Mouse (Mus musculus): ENCODE measurements around the gene Fnip2.

The Fnip2 gene

DNA sequence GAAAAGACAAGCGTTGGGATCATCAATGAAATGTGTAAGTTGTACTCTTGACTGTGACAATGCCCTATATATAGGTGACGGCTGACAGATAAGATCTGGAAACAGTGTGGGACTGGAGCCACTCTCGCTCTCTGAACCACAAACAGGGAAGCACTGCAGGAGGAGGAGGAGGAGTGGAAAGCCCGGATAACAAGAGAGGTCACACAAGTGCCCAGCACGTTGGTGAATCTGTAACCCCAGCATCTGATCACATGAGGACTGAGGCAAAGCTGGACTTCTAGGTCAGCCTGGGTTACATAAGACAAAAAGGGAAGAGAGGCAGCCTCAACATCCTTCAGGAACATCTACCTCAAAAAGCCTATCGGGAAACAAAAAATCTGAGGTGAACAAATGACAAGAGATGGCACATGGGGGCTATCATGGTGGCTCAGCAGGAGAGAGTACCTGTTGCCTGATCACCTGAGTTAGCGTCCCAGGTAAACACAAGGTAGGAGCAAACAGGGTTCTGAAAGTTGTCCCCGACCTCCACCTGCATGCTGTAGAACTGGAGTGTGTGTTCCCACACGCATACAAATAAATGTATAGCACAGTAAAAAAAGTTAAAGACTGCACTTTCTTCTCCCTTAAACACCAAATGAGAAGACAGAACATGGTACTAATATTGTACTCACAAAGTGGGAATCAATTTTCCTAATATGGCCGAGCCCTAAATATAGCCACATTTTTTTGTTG lies 2.6 kb downstream of the Fnip2 start:
- no peak for DNase-seq (ENCODE audit: low spot score)

DNA sequence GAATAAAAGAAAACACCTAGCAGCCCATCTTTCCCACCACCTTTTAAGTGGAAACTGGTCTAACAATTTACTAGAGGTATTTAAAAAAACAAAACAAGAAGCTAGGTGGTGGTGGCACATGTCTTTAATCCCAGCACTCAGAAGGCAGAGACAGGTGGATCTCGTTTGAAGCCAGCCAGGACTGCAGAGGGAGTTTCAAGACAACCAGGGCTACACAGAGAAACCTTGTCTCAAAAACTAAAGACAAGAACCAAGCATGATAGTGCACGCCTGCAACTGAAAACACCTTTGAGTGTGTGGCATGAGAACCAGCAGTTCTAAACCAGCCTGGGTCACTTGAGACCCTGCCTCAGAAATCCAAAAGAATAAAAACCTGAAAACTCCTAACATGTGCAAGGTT lies 4.1 kb downstream of the Fnip2 start:
- DNase-seq (ENCODE audit: low spot score), result no peak

DNA sequence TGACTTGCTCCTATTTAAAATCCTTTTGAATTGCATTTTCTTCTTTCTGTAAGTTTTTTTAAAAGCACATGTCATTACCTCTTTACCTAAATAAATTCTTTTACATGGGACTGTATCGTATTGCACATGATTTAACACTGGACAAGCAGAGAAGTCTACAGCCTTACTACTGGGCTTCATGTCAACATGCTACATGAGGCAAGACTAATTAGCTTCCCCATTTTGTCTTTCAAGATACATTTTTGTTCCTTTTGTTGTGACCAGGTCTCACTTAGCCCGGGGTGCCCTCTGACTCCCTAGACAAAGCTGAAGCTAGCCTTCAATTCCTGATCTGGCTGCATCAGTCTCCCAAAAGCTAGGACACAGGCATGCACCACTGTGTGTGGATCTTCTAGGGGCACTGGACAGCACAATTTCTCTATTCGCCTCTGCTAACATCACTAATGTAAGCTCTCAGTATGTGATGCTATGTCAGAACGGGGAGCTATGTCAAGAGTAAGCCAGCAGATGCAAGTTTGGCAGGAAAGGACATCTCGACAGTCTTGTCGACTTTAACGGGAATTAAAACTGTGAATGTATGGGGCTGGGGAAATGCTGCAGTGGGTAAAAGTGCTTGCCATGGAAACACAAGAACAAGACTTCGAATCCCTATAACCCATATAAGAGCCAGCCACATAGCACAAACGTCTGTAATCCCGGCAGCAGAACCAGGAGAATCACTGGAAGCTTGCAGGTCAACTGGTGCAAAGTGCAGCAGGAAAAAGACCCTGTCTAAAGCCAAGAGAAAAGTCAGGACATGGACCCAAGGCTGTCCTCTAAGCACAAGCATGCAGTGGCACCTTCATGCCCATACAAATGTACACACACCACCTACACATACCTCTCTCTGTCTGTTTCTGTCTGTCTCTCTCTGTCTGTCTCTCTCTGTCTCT lies 5.5 kb downstream of the Fnip2 start:
- no peak for DNase-seq (ENCODE audit: low spot score)

DNA sequence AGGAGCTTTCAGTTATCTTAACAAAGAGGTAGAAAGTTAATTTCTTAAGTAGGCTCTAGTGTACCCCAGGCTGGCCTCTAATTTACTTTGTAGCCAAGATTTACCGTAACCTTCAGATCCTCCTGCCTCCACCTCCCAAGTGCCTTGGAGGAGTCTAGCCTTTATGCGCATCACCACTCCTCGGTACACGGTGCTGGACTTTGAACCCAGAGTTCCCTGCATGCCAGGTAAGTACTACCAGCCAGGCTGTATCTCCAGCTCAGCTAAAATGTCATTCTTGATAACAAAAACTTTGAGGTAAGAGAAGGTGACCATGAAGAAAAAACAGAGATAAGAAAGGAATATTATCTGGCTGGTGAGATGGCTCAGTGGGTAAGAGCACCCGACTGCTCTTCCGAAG lies 7.0 kb downstream of the Fnip2 start:
- DNase-seq (ENCODE audit: low spot score), result no peak

DNA sequence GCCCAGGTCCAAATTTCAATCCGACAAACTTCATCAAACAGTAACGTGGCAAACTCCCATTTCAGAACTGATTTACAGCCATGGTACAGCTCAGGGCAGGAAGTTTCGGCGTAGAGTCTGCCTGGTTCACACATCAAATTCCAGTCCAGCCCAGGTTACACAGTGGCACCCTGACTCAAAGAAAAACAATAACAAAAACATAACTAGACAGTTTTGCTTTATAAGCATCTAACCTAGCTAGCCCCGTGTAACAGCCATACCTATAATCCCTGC lies 7.9 kb downstream of the Fnip2 start:
- no peak for DNase-seq (ENCODE audit: low spot score)

DNA sequence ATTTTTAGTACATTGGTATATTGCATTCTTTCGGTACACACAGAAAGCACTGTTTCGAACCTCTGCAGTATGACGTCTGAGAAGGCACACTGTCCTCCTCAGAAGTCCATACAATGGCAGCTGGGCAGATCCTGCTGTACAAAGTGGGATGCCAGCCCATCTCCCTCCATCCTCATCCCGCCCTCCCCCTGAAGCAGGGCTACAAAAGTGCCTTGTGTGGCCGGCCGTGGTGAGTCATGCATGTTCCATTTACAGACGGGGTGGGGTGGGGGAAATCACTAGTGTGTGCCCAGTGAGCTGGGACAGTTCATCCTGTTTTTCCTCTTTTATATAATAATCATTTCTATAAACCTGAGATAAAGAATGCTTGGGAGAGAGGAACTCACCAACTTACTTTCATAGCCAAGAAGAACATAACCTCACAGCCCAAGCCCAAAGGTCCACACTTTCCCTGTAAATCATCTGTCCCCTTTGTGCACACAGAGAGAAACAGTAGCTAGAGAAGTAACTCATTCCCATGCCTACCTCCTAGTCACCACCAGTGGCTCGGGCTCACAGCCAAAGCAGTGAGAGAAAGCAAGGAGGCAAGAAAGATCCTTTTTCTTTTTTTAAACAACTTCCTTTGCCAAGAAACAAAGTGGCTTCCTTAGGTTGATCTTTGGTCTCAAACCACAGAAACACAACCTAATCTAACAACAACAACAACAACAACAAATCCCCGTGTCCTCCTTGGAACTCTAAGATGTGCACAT lies 8.4 kb downstream of the Fnip2 start:
- DNase-seq (ENCODE audit: low spot score), result no peak

DNA sequence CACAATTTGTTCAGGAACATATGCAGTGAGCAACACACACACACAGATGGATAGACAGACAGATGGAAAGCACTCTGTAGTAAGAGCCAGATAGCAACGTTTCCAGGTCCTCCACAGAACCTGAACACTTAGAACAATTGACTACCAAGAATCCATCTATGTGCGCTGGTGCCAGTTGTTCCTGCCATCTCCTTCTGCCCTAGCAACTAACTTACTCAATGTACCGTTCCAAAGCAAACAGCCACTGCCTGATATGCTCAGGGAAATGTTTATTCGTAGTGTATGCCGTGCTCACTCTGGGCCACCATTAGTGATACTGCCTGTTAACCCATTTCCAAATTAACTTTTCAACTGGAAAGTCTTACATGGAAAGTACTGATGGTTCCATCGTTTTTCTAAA lies 12.5 kb downstream of the Fnip2 start:
- no peak for DNase-seq (ENCODE audit: low spot score)

DNA sequence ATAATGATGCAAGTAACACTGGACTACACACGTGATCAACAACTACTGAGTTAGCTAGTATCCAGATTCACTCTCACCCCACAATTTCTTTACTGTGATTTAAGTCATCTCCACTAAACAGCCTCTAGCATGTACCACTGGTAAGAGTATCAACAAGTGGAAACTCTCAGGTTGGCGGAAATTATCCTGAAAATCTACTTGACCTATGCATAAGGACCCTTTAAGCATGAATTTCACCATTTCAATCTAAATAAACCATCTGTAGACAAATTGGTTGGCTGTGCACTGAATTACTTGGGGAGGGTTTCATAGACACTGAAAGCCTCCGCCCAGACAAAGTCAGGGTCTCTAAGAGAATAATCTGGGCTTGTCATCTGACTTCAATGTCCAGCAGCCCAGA lies 13.8 kb downstream of the Fnip2 start:
- DNase-seq (ENCODE audit: low spot score), result no peak

DNA sequence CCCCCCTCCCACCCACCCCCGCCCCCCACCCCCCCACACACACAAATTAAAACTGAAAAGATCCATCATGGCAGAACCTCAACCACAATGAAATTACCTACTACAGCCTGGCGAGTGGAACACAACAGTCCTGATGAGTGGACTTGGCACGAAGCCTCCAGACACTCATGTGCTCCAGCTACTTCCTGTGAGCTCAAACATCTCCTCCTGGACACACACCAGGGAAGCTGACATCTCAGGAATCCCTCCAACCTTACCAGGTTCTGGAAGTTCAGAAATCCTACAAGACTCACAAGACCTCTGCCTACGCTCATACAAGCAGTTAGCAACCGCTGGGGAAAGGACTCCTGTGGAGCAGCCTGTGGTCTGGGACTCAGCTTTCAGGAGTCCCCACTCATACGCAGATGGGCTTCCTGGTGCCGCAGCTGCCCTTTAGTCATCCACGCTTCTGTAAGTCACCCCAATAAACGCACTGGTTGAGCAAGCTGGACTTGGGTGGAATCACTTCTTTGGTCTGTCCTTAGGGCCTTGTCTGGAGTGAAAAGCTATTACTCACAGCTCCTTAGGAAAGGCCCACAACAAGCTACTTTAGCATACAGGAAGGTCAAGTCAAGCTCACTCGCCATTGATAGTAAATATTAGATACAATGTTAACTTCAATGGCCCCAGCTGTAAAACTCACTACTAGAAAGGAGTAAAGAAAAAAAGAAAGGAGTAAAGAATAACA lies 15.6 kb downstream of the Fnip2 start:
- no peak for DNase-seq (ENCODE audit: low spot score)

DNA sequence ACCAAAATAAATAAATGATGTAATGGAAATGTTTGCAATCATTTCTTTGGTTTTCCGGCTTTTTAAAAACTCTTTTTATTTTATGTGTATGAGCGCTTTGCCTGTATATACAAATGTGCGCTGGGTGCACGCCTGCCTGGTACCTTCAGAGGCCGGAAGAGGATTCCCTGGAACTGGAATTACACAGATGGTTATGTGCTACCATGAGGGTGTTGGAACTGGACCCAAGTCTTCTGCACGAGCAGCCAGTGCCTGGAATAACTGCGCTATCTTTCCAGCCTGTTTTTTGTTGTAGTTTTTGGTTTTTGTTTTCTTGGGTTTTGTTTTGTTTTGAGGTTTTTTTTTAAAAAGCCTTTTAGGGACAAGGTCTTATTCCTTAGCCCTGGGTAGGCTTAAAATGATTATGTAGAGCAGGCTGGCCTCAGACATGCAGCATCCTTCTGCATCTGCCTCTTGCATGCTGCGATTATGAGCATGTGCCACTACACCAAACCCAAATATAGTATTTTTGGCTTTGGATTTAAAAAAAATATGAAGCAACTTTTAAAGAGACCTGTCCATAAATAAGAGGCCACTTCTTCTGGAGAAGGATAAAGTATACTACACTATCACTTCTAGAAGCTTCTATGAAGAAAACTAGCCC lies 17.7 kb downstream of the Fnip2 start:
- DNase-seq (ENCODE audit: low spot score), result no peak

DNA sequence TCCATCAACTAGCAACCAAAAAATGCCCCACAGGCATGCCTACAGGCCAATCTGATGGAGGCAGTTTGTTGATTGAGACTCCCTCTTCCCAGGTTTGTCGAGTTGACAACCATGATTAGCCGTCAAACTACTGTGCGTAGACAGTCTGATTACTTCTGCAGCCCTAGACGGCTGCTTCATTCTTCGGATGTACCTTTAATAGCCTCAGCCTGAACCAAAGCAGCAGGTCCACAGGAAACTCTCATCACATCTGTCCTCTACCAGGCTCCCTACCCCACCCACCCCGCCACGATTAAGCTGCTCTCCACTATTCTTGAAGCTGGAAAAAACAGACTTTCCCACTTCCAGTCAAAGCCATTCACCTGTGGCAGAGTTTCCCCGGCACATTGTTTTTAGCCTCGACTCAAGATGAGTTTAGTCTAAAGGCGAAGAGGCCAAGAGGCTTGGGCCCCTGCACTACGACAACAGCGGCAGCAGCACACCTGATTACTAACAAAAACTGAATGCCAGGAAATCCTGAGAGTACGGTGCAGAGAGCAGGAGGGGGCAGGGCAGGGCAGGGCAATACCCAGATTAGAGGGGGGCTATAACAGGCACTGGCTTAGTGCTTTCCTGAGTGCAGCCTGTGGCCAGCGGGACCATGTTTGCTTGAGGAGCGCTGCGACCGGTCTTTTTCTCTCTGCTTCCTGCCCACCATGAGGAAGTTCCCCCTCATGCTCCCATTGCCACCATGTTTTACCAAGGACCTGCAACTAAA lies 18.7 kb downstream of the Fnip2 start:
- DNase-seq (ENCODE audit: low spot score), result no peak

DNA sequence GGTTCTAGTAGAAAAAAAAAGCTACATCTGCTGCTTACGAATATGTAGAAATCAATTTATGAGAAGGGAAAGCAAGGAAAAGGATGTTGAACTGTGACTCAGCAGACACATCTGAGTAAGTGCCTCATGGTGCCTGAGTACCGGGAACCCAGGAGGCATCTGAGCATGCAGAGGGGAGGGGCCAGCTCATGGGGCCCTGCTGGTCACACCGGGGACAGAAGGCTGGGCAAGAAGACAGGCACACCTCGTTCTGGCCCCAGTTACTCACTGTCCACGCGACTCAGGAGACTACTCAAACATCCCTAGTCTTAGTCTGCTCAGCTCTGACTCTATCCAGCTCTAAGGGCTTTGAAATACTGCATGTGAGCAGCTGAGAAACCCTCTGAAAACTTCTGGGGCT lies 25.0 kb downstream of the Fnip2 start:
- DNase-seq (ENCODE audit: low spot score), result peak; percentile 65

DNA sequence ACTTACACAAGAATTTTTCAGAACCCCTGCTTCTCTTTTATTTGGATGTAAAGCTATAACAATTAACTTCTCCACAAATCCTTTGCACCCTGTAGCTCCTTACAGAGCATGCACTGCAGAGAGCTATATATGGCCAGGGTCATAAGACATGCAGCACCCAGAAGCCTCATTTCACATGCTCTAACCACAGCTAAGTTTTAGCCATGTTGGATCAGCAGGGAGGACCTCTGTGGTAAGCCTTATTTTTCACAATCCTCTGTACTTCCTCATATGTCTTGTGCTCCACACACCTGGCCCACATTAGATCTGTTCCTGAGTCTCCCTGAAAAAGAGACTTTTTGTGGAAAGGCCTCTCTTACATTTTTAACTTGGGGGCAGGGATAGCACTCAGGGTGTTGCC lies 27.9 kb downstream of the Fnip2 start:
- DNase-seq (ENCODE audit: low spot score), result no peak

DNA sequence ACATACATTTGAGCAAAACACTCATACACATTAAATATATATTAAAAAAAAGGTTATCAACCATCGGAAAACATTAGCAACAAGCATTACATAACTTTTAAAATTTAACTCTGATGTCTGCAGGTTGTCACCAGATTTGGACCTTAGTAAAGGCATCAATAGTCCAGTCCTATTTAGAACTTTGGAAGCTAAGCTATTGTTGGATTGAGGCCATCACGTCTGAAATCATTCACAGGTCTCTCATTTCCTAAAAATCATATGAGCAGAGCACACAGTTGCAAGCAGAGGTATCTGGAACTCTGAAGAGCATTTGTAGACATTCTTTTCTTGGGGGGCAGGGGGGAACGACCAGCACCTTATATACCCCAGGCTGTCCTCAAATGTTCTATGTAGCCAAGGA lies 28.5 kb downstream of the Fnip2 start:
- DNase-seq (ENCODE audit: low spot score), result no peak

DNA sequence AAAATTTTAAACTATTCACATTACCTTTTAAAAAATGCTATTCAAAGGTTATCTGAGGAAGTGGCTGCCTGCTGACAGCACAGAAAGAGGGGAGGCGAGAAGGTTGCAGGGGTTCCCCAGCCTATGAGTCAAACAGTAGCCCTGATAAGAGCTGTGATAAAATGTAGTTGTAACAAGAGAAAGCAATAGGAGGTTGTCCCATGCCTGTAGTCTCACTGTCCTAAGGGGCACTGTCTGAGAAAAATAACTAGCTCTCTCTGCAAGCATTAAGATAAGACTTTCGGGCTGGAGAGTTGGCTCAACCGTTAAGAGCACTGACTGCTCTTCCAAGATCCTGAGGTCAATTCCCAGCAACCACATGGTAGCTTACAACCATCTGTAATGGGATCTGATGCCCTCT lies 29.3 kb downstream of the Fnip2 start:
- DNase-seq (ENCODE audit: low spot score), result peak; percentile 49

DNA sequence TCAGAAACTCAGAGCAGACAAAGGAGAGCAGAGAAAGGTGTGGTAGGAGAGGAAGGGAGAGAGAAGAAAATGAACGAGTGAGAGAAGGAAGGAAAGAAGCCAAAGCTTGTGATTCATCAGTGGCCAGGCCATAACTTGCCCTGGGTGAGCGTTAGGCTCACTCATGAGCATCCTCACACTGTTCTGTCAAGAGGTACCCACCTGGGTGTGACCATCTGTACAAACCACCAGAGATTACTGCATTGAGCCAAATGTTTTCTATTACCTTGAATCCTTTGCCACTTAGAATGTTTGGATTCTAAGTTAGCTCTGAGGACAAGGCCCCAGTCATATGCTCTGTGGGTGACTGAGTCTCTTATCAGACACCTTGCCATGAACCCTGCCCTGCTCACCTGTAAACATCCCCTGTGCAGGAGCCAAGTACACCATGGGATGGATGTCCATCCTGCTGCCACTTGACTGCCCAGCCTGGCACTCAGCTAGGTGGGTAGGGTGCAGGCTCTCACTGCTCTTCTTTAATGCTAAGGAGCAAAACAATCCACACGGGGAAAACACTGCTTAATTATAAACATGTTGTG lies 29.9 kb downstream of the Fnip2 start:
- no peak for DNase-seq (ENCODE audit: low spot score)

DNA sequence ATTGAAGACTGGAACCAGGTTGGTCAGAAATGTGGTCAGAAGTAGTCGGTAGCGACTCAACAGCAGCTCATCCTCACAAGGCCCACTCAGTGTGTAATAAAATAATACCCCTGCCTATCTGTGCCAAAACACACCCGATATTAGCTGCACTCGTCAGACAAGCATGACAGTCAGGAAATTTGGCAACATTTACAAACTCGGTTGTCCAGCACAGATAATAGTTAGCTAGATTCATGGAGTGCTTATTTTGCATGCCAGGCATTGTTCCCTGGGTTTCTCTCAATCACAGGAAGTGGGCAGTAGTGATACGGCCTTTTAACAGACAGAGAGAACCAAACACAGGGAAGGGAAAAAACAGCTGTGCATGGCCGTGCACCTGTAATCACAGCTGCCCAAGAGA lies 30.6 kb downstream of the Fnip2 start:
- DNase-seq (ENCODE audit: low spot score), result no peak

DNA sequence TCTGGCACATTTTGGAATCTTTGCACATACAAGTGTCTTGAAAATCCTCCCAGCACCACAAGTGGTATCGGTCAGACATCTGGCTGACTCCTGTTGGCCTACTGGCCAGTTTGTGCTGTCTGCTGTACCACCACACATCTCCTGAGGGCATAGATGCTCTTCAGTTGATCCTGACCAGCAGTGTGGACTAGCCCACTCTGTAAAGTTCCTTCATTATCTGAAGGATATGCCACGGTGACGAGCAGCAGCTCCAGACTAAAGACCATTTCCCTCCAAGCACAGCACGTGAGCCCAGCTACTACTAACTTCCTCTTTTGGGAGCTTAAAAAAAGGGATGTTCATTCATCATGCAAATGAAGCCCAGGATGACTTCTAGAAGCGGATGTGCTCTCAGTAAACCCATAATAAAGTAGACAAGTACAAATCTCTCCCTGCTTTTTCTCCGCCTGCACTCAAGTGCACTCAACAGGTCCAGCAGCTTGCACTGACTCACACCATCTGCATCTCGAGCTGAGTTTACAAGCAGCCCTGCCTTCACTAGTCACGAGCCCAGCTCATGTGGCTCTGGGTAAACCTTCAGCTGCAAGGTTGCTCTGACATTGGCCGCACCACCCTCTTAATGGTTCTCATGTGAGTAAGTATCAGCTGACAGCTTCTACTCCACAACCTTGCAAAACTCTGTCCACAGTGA lies 35.9 kb downstream of the Fnip2 start:
- no peak for DNase-seq (ENCODE audit: low spot score)

DNA sequence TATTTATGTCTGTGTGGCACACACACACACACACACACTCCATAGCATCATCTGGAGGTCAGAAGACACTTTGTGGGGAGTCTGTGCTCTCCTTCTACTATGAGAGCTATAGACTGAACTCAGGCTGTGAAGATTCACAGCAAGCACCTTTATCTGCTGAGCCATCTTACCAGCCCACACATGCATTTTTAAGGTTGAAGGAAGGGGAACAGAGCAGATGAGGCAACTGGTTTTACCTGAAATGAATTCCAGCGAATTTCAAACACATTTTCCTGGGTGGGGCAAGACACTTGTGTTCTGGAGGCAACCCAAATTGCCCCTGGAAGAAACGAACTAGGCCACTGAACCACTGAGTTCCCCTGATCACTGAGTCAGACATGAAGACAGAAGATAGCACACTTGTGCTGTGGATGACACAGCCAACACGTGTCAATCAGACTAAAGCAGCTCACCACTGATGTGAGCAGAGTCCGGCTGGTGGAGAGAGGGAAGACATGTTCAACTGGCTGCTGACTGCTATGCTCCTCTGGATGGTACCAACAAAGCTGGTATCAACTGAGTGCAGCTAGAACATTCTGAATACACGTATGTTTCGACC lies 38.0 kb downstream of the Fnip2 start:
- DNase-seq (ENCODE audit: low spot score), result peak; percentile 60

DNA sequence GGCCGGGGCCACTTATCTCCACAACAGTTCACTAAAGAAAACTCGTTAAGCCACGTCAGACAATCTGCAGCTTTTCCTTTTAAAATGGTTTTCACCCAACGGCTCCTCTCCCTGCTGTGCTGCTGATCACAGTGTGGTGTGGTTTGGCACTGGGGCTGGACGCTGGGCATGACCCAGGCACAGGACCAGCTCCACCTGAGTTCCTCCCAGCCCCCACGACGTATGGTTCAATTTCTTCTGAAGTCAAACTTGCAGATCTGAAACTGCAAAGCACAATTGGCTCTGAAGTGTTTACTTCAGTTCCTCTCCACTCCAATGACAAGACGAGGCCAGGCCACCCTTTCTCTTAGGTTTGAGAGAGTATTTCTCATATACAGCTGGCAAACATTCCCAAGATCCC lies 39.1 kb downstream of the Fnip2 start:
- no peak for DNase-seq (ENCODE audit: low spot score)

All from c-Kit-positive CD71-positive TER-119-positive erythroid progenitor cells, embryonic 14.5 days (primary cell).